Mouse (Mus musculus) adrenal gland, postnatal 25 days (tissue): ENCODE data around the gene Cirbp. TPM values are rescaled to one million over a fixed set of nuclear protein-coding genes. Genes with fewer than 3 reads are reported as not detected.
"Not testable (repeated sequence)": the region's sequence is repeated elsewhere in the genome, so short reads cannot be mapped to it uniquely, and the experiment has no call there.

Experiments used
- DNase-seq: peaks from one replicate; pipeline ENCODE4 v3.0.0; 2021; ENCODE audit warnings: mixed read lengths
- total RNA-seq: library from RNA; stranded (reverse); gene quantifications from 2 replicates; pipeline ENCODE4 v1.2.3, GENCODE M21; 2021

Cirbp gene
- total RNA-seq, 1 experiment from 2014 or later = 142 TPM

DNA sequence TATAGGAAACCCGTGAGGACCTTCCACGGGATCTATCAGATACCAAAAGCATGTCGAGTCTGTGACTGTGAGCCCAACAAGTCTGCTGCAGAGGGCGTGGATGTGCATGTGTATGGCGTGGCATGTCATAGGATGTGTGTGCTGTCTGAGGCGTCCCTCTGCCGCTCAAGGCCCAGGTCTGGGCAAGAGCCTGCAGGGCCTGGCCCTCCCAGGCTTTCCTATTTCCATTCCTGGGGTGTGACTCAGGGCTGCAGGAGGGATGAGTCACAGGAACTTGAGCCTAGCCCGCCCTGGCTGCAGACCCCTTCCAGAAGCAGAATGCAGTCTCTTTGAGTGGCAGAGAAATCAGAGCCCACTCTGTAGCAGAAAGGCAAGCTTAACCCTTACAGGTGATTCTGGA is 2.1 kb upstream of the Cirbp start:
- peak; percentile 71 for DNase-seq

DNA sequence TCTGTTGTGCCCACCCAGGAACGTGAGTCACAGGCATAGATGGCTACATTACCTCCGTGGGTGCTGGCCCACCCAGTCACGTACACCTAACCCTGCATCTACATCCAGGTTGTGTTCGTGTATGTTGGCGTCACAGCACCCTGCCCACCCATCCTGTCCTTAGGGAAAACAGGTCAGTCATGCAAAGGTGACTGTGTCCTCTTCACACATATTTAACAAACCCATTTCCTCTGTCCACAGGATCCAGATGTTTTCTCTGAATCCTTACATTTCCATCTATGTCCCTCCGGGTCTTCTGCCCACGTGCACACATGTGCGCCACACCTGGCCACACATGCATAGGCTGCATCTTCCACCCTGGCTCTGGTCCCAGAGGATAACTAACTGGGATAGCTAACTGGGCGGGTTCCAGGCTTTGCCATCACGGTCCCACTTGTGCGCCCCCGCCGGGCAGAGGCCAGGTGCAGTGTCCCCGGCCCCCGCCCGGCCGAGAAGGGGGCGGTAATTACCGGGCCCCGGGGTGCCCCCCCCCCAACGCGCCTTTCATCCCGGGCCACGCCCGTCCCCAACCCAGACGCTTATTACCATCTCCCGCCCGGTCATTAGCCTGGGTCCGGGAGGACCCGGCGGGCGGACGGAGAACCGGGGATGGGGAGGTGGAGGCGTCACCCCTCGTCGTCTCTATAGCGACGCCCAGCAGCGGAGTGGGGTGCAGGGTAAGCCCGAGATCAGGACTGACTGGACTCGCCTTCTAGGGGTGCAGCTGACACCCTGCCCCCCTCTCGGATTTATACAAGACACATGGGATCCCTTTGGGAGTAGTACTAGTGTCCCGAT is 1.4 kb upstream of the Cirbp start:
- peak; percentile 33 for DNase-seq

DNA sequence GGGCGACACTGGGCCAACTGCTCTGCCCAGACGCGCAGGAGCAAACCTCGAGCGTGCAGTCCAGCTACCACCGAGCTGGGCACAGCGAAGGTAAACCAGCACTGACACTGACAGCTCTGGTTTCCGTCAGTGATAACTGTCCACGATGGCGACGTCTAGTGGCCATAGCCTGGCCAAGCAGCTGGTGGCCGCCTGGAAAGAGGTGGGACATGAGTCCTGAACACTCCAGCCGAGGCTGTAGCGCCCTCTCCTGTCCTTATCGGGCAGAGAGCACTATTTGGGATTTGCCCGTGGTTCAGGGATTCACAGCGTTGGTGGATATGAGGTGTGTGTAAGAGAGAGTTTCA is 814 bp upstream of the Cirbp start:
- DNase-seq = peak; percentile 94

DNA sequence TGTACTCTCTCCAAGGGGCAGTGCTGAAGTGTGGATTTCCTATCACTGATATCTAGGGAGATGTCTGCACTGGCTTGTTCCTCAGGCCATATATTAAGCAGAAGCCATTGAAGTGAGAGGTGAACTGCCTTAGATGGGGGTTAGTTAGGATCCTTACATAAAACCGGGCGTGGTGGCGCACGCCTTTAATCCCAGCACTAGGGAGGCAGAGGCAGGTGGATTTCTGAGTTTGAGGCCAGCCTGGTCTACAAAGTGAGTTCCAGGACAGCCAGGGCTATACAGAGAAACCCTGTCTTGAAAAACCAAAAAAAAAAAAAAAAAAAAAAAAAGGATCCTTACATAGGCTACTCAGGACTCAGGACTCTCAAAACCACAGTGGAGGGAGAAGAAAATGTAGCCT is 351 bp downstream of the Cirbp start:
- not testable (repeated sequence) for DNase-seq

DNA sequence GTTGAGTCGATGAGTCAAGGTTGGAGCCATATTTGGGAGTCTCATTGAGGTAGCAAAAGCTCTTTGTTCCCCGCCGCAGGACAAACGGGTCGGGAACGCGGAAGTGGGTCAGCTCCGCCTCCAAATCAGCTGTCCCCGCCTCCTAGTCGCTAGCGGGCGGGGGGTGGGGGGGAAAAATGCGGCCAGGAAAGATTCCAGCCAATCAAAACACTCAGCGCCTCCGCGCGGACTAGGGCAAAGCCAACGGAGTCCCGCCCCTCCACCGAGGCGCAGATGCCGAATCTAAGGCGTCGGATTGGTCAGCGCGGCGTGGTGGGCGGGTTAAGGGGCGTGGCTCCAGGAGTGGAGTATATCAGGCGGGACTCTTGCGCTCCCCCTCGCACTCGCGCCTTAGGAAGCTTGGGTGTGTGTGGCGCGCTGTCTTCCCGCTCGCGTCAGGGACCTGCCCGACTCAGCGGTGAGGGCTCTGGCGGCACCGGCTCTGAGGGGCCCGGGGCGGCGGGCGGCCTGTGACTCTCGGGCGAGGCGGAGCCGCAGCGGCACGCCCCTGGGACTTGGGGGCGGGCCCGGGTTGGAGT is 1.8 kb downstream of the Cirbp start:
- DNase-seq = peak; percentile 97

DNA sequence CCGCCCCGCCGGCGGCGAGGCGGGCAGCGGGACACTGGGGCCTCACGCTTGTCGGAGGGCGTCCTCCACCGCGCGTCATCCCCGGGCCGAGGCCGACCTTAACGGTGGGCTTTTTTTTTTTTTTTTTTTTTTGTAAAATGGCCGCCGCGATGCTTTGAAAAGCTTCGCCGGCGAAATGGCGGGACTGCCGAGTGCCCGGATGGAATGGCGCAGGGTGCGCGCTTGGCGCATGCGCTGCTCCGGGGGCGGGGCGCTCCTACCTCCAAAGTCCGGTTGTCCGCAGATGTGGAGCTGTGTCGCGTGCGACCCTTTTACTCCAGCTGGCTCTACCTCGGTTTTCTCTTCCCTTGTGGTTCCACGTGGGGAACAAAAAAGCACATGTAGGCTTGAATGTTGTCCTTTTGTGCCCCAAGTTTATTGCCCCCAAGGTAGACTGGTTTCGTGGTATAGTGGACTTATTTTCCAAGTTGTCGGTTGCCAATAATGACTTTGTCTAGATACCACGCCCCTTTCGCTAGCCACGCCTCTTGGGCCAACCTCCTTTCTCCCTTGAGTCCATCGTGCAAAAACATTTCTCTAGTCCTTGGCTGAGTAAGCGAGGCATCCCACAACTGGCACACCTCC is 2.4 kb downstream of the Cirbp start:
- peak; percentile 95 for DNase-seq

DNA sequence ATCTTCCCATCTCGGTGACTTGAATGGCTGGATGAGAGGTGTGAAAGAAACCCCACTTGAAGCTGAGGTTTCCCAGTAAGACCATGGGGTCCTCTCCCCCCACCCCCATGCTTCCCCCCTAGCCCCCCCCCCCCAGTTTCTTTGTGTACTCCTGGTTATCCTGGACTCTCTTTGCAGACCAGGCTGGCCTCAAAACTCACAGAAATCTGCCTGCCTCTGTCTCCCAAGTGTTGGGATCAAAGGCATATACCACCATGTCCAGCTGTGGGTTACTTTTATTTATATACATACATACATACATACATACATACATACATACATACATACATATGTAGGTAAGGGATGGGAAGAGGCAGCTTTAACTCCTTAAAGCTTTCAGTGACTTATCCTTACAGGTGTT is 3.3 kb downstream of the Cirbp start:
- DNase-seq = no peak

DNA sequence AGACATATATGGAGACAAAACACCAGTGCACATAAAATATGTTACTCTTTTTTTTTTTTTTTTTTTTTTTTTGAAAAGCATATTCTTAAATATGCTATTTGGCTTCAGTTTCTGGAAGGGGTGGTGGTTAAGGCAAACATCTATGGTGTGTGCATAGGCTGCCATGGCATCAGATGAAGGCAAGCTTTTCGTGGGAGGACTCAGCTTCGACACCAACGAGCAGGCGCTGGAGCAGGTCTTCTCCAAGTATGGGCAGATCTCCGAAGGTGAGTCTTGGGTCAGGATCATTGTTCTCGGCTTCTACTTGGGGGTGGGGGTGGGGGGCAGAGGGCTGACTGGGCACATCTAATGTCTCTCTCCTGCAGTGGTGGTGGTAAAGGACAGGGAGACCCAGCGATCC is 3.9 kb downstream of the Cirbp start:
- no peak for DNase-seq

DNA sequence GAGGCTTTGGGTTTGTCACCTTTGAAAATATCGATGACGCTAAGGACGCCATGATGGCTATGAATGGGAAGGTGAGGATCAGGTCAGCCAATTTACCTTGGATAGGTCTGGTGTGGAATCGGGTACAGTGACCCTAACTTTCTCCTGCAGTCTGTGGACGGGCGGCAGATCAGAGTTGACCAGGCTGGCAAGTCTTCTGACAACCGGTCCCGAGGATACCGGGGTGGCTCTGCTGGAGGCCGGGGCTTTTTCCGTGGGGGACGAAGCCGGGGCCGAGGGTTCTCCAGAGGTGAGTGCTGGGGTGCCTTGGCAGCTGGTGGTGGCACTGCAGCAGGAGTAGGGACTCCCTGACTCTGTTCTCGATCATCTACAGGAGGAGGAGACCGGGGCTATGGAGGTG is 4.3 kb downstream of the Cirbp start:
- no peak for DNase-seq

DNA sequence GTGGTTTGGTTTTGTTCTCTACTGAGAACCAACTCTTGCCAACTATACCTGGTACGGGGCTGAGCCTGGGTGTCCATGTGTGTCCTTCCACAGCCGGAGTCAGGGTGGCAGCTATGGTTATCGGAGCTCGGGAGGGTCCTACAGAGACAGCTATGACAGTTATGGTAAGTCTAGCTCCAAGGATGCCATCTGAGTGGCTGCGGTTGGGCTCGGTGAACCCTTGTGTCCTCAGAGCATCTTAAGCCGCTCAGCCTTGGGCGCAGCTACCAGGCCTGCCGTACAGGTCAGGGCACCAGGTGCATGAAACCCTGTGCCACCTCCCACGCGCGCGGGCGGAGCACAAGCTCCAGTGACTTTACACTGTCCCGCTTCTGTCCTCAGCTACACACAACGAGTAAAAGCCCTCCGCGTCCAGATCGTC is 4.8 kb downstream of the Cirbp start:
- DNase-seq = no peak

DNA sequence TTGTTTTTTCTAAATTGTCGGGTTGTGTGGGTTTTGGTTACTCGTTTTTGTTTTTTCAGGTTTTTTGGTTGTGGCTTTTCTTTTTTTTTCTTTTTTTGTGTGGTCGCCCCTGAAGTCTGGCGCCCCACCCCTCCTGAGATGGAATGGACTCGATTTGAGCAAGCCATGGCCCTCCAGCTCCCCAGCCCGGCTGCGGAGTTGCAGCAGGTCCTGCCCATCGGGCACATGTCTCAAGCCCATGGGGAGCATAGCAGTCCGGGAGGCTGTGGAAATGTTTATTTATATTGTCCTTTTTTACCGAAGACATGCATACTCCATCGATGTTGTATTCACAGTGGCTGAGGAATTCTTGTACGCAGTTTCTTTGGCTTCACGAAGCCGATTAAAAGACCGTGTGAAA is 5.5 kb downstream of the Cirbp start:
- no peak for DNase-seq

DNA sequence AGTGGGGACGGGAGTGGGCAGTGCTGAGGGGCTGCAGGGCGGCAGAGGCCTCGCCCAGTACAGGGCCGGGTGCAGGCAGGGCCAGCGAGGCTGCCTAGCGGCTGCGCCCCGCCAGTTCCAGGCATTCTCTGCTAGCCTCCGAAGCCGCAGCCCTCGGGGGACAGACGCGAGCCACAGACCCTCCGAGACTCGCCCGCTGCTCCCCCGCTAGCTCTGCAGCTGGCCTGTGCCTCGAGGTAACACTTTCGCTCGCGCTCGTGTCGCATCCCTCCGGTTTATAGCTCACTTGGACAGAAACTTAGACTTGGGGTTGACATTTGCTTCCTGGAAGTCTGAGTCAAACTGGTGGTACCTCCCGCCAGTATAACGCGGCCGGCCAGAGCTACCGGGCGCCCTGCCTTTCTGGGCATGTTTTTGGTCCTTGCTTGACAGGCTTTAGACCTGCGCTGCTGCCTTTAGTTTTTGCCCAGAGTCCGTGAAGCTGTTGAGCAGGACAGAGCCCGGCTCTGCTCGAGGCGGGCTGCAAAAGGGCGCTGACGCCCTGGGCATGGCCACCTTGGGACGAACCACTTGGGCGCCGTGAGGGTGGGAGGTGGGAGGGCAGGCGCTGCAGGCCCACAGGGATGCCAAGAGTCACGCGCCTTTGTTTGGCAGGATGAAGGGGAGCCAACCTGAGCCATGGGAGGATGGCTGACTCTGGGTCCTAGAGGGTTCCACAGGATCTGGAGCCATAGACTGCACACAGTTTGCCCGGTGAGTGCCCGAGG is 6.2 kb downstream of the Cirbp start:
- DNase-seq = no peak

DNA sequence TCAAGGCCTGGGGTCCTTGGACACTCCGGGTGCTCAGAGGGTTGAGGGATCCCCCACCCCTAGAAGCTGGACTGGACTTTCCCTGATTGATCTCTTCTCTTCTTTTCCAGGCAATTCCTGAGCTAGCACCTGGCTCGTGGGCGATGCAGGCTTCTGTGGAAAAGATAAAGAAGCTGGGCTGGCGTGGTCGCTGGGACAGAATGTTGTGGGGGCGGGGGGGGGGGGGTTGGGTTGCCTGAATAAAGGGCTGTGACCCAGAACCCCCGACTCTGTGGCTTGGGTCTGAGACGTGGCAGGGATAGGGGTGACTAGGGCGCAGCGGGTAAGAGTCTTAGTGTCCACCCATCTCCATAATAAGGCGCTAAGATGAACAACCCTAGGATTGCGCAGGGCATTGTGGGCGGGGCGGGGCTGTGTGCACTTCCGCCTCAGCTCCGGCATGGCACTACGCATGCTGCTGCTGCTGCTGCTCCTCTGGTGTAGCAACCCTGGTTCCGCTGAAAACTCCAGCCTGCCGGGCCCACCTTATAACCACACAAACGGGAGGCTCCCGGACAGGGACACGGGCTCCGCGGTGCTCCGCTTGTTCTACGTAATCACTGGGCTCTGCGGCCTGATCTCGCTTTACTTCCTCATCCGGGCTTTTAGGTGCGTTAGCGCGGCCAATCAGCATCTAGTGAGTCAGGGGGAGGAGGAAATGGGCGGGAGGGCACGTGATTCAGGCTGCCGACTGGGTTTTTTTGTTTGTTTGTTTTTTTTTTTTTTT is 6.9 kb downstream of the Cirbp start, which contains the start of gene 1600002K03Rik:
Gene 1600002K03Rik, plus strand, starts transcription at position 418 of the 766 bp plus-strand sequence.
- DNase-seq = peak; percentile 85

DNA sequence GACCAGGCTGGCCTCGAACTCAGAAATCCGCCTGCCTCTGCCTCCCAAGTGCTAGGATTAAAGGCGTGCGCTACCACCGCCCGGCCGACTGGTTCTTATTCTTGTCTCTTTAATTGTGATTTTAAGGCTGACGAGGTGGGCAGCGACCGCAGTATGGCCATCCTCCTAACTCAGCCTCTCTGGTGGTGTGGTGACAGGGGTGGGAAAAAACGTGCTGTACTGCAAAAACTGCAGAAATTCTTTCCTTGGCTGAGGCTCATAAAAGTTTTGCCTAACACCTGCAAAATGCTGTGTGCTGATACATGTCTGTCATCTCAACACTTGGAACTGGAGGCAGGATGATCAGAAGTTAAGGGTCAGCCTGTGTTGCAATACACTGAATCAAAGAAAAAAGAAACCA is 7.6 kb downstream of the Cirbp start:
- no peak for DNase-seq

DNA sequence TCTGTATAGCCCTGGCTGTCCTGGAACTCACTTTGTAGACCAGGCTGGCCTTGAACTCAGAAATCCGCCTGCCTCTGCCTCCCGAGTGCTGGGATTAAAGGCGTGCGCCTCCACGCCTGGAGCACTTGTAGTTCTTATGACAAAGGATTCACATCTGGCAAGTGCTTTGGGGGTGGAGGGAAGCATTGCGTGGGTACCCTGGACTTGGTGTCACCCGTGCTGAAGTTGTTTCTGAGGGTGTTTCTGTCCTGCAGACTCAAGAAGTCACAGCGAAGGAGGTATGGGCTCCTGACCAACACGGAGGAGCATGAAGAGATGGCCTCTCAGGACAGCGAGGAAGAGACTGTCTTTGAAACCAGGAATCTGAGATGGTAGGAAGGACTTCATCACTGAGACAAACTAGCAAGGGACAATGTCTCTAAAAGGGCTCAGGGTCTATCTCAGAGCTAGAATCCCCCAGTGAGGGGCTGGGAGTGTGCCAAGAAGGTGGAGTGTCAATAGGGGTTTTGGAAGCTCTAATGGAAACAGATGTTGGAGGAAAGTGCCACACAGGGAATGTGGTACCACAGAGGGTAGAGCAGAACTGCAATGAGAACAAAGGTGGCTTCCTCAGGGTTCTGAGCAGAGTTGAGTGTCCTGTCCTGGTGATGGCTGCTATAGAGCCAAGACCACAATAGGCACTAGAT is 8.3 kb downstream of the Cirbp start:
- DNase-seq = no peak

DNA sequence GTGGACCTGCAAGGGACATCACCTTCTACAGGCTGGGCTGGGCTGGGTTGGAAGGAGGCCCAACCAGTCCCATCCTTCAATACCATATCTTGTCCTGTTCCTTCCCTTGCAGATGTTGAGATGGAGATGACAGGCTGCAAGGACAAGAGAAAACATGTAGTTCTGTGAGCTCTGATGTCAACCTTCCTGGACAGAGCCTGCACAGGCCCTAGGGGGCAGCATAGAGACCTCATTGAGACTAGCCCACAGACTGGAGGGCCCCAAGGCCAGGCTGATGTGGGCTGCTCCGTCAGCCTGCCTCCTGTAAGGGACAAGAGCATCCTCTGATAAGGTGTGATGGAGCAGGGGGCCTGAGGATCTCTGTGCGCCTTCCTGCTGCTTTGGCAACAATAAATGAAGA is 8.9 kb downstream of the Cirbp start:
- DNase-seq = no peak

DNA sequence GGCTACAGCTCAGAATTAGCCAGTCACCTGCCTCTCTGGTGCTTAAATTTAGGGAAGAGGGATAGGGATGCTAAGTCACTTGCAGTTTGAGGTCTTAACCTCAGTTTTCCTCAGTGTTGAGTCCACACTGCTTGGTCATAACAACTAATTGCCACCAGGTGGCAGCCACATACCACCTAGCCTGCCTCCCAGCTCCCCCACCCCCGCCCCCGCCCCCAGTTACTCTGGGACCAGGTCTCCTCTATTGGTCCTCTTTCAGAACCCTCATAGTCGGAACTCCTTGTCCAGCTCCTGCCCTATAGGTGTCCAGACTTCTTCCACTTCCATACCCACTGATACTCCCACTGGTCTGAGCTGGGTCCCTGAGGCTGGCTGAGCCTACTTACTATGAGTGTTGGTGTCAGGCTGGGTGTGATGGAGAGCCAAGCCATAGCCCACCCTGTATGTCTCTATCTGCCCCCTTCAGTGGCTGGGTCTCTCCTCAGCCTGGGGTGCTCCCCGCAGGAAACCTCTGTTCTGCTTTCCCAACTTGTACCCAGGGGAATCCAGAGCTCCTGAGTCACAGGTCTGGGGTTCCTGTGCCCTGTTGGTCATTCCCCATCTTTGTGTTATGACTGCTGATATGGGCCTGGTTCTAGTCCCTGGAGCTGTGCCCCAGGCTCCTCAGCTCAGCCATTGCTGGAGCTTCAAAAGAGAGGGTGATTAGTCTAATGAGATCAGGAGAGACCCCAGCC is 9.9 kb downstream of the Cirbp start:
- no peak for DNase-seq

DNA sequence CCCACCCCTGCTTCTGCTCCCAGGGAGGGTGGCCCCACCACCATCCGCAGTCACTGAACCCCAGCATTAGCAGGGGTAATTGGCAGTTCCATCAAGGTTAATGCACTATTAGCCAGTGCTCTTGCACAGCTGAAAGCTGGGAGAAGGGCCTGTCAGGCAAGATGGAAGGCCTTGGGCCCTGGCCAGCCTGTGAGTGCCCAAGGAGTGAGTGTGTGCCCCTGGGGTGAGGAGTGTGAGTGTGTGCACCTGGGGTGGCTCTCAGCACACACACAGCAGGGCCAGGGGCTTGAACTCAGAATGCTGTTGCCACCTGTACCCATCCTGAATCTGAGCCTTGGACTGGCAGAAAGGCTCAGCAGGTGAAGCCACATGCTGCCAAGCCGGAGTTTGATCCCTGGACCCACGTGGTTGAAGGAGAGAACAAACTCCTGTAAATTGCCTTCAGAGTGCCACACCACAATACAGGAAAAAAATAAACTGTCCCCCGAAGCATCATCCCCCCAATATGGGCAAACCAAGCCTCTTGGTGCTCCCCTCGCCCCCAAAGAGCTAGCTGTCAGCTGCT is 10.6 kb downstream of the Cirbp start:
- no peak for DNase-seq

DNA sequence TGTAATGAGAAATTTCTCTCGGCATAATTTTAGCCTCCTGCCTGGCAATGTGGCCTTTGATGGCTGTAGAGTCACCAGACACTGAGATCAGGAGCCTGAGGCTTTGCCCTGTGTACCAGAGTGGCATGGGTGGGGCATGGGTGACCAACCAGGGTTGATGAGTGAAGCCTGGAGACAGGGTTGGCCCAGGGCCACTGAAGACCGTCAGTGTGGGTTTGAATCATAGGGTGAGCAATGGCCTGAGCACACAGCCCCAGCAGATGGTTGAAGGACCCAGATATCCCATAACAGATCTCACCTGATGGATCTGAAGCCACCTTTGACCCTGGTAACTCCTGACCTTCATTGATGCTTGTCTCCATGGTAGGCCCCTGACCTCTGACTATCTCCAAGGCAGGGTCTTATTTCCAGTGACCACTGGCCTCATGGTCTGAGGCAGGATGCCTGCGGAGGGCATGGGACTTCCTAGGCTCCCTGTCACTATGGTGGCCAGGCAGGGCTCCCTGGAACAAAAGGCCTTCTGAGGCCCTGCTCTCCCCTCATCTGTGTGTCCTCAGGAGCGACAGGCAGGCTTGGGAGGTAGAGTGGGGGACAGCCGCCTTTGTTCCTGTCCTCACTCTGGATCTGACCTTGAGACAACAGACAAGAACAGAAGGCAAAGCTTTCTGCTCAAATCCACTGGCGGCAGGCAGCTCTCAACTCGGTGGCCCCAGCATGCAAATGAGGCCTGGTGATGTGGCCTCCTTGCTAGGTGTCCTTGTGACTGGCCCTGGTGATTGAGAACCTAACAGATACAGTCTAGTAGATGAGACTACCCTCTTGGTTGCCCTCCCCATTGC is 11.9 kb downstream of the Cirbp start:
- DNase-seq = peak; percentile 83
